Mouse (Mus musculus) 3T3-L1 (cell line): ENCODE results near the gene Smim14.
A peak's percentile ranks its signal among the peaks of the same experiment; 100 is the strongest.

Experiments
- DNase-seq: peaks from one replicate; pipeline ENCODE4 v3.0.0-alpha.2; 2015; ENCODE audit warnings: low read depth, low spot score

The Smim14 gene

DNA sequence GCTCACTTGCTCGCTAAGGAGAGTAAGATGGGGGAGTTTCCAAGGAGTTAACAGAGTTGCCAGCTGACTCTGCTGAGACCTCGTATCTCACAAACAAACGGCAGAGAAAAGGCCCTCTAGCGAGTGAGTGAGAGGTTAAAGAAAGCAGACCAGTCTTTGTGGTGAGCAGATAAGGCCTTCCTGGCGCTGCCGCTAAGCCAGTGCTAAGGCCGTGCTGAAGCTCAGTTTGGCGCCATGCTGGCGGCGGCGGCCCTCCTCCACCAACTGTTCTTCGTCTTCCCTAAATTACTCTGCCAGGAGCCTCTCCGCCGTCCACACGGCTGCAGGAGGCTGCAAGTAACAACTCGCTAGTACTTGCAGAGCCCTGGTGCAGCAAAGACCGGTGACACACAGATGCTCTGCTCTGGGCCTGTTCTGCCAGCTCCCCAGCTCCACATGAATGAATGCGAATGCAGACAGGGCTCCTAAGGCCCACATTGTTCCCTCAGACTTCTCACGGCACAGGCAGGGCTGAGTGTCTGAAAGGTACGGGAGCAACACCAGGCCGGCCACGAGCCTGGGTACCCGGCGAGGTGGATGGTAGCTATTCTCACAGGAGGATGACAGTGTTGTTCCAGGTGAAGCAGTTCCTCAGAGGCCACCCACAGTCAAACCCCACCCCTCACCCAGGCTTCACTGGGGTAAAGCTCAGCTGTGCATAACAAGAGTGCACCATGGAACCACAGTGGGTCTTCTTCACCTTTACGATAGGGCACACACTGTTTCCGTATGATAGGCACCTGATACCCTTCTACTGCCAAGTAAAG, 121.1 kb downstream of the Smim14 start:
- DNase-seq, result no peak

DNA sequence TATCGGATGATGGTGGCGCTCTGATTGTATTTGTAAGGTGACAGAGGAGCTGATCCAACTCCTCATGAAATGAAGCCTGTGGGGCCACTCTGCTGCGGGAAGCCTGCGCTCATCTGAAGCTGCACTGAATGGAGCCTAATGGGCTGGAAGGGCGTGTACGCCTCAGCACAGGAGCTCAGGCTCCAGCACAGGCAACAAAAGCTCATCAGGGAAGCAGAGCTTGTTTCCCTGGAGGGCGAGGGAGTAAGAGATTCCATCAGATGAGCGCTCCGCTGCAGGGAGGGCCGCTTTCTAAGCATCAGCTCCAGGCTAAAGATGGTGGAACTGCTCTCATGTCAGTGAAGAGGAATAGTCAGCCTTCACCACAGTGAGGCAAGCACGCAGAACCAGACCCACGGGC, 129.0 kb downstream of the Smim14 start:
- DNase-seq, result no peak

DNA sequence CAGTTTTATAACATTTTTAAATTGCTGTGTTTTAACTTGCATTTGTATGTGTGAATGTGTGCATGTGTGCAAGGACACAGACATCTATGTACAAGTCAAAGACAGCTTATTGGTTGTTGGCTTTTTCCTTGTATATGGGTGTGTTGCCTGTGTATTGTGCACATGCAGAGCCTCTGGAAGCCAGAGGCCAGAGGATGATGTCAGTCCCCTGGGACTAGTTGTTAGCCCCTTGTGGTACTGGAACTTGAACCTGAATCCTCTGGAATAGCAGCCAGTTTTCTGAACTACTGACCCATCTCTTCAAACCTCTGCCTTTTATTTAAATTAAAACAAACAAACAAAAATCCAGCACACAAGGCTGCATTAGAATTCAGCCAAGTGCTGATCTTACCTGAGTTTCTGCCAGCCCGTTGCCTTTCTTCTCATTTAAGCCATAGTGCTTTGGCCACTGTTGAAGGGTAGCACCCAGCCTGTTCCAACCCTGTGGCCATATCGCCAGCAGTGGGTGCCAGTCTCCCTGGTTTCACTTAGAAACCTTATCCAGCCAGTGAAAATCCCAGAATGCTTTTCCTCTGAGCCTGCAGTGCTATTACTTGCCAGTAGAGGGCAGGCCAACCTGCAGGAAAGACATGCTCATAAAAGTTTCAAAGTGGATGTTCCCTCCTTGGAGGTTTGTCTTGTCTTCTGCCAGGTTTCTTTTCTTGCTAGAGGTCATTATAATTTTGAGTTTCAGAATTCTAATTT, 135.6 kb downstream of the Smim14 start:
- peak; percentile 92 for DNase-seq
